Mouse (Mus musculus) ovary, adult 10 weeks (tissue): ENCODE results near the gene Fopnl. TPM values are rescaled to one million over a fixed set of nuclear protein-coding genes. Genes with fewer than 3 reads are reported as not detected.

Experiments
- polyA plus RNA-seq: library from polyadenylated mRNA; stranded (reverse); fragments of 350-450 nt; fragmentation: Illumina TruSeq; extraction: RNeasy Lipid Tissue Mini Kit (QIAGEN cat#74804); gene quantifications from one replicate; pipeline ENCODE4 v1.2.3, GENCODE M21; 2014

The Fopnl gene
- 89.5 TPM for polyA plus RNA-seq

GRCm38 (mm10) chr16:14316884-14317876, at the start of gene Fopnl:
Gene Fopnl, minus strand, starts transcription at chr16:14317405.

GRCm38 (mm10) chr16:14361362-14362098, 44.3 kb upstream of the Fopnl start, which contains the start of gene Abcc1:
Gene Abcc1, plus strand, starts transcription at chr16:14361558.

GRCm38 (mm10) chr16:14291223-14291622, 26.0 kb downstream of the Fopnl start, which contains the start of gene Myh11:
Gene Myh11, minus strand, starts transcription at chr16:14291372.

Other genes with a start within 250 kb of the Fopnl start
- 22.0 TPM for gene Nde1, start 154.1 kb downstream of the Fopnl start, polyA plus RNA-seq
- gene Marf1, start 154.1 kb downstream of the Fopnl start, polyA plus RNA-seq, result 70.1 TPM
- gene Myh11, start 26.0 kb downstream of the Fopnl start, polyA plus RNA-seq, result 92.9 TPM
- 7.4 TPM for gene Abcc1, start 44.2 kb upstream of the Fopnl start, polyA plus RNA-seq
- gene A630010A05Rik, start 244.9 kb upstream of the Fopnl start, polyA plus RNA-seq, result 1.9 TPM